Mouse (Mus musculus): ENCODE measurements around the gene Fam71f2. TPM values are rescaled to one million over a fixed set of nuclear protein-coding genes. Genes with fewer than 3 reads are reported as not detected.

Gene Fam71f2
- polyA plus RNA-seq, 1 experiment from 2014 or later = 0.29 TPM

- no peak overlapping the region for H3K9ac ChIP-seq (ENCODE audit: low read depth, low read length)
- WGBS = 71% methylated on average over 1 of the region's 1 CpGs
- no peak overlapping the region for H3K4me3 ChIP-seq (replicated peaks; ENCODE audit: low read depth, low read length)
- no peak overlapping the region for H3K4me2 ChIP-seq (ENCODE audit: low read length)
- no peak for TF ChIP-seq CTCF (IDR thresholded peaks at IDR 0.05; ENCODE audit: low read depth)
- no peaks in the 10 kb centered on the region for H3K9me3 ChIP-seq (replicated peaks; ENCODE audit: low read length)
- DNase-seq (ENCODE audit: low spot score) (no peak), ATAC-seq (replicated peaks; ENCODE audit: low FRiP score, low read depth) (no peak)
- H3K27me3 ChIP-seq (ENCODE audit: insufficient read depth, low read length) = no peaks in the 10 kb centered on the region
- no peaks in the 10 kb centered on the region for H3K4me1 ChIP-seq (replicated peaks; ENCODE audit: insufficient read depth, low read length)
- no peak overlapping the region for H3K27ac ChIP-seq
- H3K36me3 ChIP-seq (ENCODE audit: insufficient read depth, low read length) = no peaks in the 10 kb centered on the region
Measured at GRCm38 (mm10) chr6:29259418-29259817, 20.0 kb upstream of the Fam71f2 start.

- no peak overlapping the region for H3K9ac ChIP-seq (ENCODE audit: low read depth, low read length)
- 78% methylated on average over 5 of the region's 5 CpGs for WGBS
- no peaks in the 10 kb centered on the region for H3K9me3 ChIP-seq (replicated peaks; ENCODE audit: low read length)
- H3K36me3 ChIP-seq (ENCODE audit: insufficient read depth, low read length) = no peaks in the 10 kb centered on the region
- no peak overlapping the region for H3K4me3 ChIP-seq (replicated peaks; ENCODE audit: low read depth, low read length)
- no peak for TF ChIP-seq CTCF (IDR thresholded peaks at IDR 0.05; ENCODE audit: low read depth)
- no peaks in the 10 kb centered on the region for H3K27me3 ChIP-seq (ENCODE audit: insufficient read depth, low read length)
- H3K4me2 ChIP-seq (ENCODE audit: low read length) = no peak overlapping the region
- ATAC-seq (replicated peaks; ENCODE audit: low FRiP score, low read depth) (no peak), DNase-seq (ENCODE audit: low spot score) (no peak)
- no peak overlapping the region for H3K27ac ChIP-seq
- H3K4me1 ChIP-seq (replicated peaks; ENCODE audit: insufficient read depth, low read length) = no peaks in the 10 kb centered on the region
Measured at GRCm38 (mm10) chr6:29261831-29262230, 17.6 kb upstream of the Fam71f2 start.

DNA sequence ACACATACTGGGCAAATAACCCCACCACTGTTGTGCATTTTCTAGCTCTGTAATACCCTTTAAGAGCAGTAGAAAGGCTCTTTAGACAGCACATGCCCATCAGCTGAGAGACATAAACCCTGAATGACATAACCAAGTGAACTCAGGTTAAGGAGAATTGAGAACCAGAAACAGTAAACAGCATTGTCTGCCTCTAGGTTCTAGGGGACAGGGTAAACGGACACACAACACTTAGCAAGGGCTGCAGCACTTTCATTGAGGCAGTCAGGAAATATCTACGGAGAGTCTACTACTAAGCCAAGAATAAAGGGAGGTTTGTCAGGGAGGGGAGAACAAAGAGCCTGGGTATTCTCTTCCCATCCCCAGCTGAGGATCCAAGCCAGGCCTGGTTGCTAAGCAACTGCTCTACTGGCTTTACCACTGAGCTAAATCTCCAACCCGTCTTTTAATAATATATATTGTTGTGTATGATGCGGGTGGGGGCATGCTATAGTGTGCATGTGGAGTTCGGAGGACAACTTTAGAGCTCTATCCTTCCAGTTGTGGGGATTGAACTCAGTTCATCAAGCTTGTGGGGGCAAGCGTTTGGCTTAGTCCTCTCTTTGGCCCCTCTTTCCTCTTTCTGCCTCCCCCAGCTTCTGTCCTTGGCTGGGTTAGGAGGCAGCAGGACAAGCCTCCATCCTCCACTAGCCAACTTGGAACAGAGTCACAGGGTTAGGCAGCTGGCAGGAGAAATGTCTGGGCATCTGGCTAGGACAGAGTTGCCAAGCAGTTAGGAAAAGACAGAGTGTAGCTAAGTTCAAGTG, 15.5 kb upstream of the Fam71f2 start:
- no peaks in the 10 kb centered on the region for H3K9me3 ChIP-seq (replicated peaks; ENCODE audit: low read length)
- no peak for DNase-seq (ENCODE audit: low spot score)
- no peaks in the 10 kb centered on the region for H3K4me1 ChIP-seq (replicated peaks; ENCODE audit: insufficient read depth, low read length)
- H3K27ac ChIP-seq = no peak overlapping the region
- no peak overlapping the region for H3K4me2 ChIP-seq (ENCODE audit: low read length)
- no peak for ATAC-seq (replicated peaks; ENCODE audit: low FRiP score, low read depth)
- no peak overlapping the region for H3K9ac ChIP-seq (ENCODE audit: low read depth, low read length)
- no peaks in the 10 kb centered on the region for H3K36me3 ChIP-seq (ENCODE audit: insufficient read depth, low read length)
- 63% methylated on average over 6 of the region's 6 CpGs for WGBS
- no peak for TF ChIP-seq CTCF (IDR thresholded peaks at IDR 0.05; ENCODE audit: low read depth)
- no peaks in the 10 kb centered on the region for H3K27me3 ChIP-seq (ENCODE audit: insufficient read depth, low read length)
- H3K4me3 ChIP-seq (replicated peaks; ENCODE audit: low read depth, low read length) = no peak overlapping the region

- ATAC-seq (replicated peaks; ENCODE audit: low FRiP score, low read depth) = no peak
- Histone ChIP-seq H3K27me3 (ENCODE audit: insufficient read depth, low read length) (no peaks in the 10 kb centered on the region), H3K27ac (no peak overlapping the region), H3K9me3 (replicated peaks; ENCODE audit: low read length) (no peaks in the 10 kb centered on the region), H3K4me3 (replicated peaks; ENCODE audit: low read depth, low read length) (no peak overlapping the region), H3K4me1 (replicated peaks; ENCODE audit: insufficient read depth, low read length) (no peaks in the 10 kb centered on the region), H3K4me2 (ENCODE audit: low read length) (no peak overlapping the region), H3K9ac (ENCODE audit: low read depth, low read length) (no peak overlapping the region), H3K36me3 (ENCODE audit: insufficient read depth, low read length) (no peaks in the 10 kb centered on the region)
- no peak for DNase-seq (ENCODE audit: low spot score)
- 85% methylated on average over 3 of the region's 3 CpGs for WGBS
- TF ChIP-seq CTCF (IDR thresholded peaks at IDR 0.05; ENCODE audit: low read depth) = no peak
Measured at GRCm38 (mm10) chr6:29264456-29264781, 15.0 kb upstream of the Fam71f2 start.

DNA sequence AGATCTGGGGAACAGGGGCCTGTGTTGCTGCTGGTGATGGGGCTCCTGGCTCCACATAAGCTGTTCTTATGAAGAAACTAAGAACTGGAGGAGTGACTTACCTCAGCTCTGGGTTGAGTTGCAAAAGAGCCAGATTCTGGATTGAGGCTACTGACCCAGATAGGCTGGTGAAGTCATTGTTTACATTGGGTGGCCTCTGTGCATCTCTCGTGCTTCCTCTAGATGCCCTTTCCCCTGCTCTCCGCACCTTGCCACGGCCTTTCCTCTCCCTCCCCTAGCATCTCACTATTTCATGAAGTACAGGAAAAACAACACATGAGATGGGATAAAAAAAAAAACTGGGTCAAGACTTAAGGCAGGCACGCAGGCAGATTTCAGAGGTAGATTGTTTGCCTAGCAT, 12.5 kb upstream of the Fam71f2 start:
- Histone ChIP-seq H3K4me1 (replicated peaks; ENCODE audit: insufficient read depth, low read length) (no peaks in the 10 kb centered on the region), H3K4me2 (ENCODE audit: low read length) (no peak overlapping the region), H3K27ac (no peak overlapping the region), H3K27me3 (ENCODE audit: insufficient read depth, low read length) (no peaks in the 10 kb centered on the region), H3K9ac (ENCODE audit: low read depth, low read length) (no peak overlapping the region), H3K9me3 (replicated peaks; ENCODE audit: low read length) (no peaks in the 10 kb centered on the region), H3K4me3 (replicated peaks; ENCODE audit: low read depth, low read length) (no peak overlapping the region), H3K36me3 (ENCODE audit: insufficient read depth, low read length) (no peaks in the 10 kb centered on the region)
- no peak for DNase-seq (ENCODE audit: low spot score)
- no peak for TF ChIP-seq CTCF (IDR thresholded peaks at IDR 0.05; ENCODE audit: low read depth)
- 26% methylated on average over 4 of the region's 4 CpGs for whole genome bisulfite sequencing
- ATAC-seq (replicated peaks; ENCODE audit: low FRiP score, low read depth) = no peak

- no peak overlapping the region for H3K27ac ChIP-seq
- no peak for ATAC-seq (replicated peaks; ENCODE audit: low FRiP score, low read depth)
- H3K9ac ChIP-seq (ENCODE audit: low read depth, low read length) = no peak overlapping the region
- no peaks in the 10 kb centered on the region for H3K4me1 ChIP-seq (replicated peaks; ENCODE audit: insufficient read depth, low read length)
- H3K4me2 ChIP-seq (ENCODE audit: low read length) = no peak overlapping the region
- 76% methylated on average over 6 of the region's 6 CpGs for WGBS
- DNase-seq (ENCODE audit: low spot score) = no peak
- H3K4me3 ChIP-seq (replicated peaks; ENCODE audit: low read depth, low read length) = no peak overlapping the region
- TF ChIP-seq CTCF (IDR thresholded peaks at IDR 0.05; ENCODE audit: low read depth) = no peak
- no peaks in the 10 kb centered on the region for H3K9me3 ChIP-seq (replicated peaks; ENCODE audit: low read length)
- H3K36me3 ChIP-seq (ENCODE audit: insufficient read depth, low read length) = no peaks in the 10 kb centered on the region
- H3K27me3 ChIP-seq (ENCODE audit: insufficient read depth, low read length) = no peaks in the 10 kb centered on the region
Measured at GRCm38 (mm10) chr6:29269006-29269668, 10.3 kb upstream of the Fam71f2 start.

Data from kidney, postnatal 0 days (tissue).